In the genomic region with DNA sequence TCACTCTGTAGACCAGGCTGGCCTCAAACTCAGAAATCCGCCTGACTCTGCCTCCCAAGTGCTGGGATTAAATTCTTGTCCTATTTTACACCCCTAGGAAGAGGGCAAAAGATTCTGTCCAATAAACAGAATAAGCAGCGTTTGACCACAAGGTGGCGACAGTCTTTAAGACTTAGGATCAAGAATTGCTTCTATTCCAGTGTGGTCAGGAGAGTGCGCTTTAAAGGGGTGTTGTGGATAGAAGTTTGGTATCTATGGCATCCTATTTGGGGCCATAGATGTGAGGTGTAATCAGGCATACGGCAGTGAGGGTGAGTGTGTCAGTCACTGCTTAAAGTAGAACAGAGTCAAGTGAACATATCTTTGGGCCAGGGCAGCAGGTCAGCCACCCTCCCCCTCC, we compare ENCODE assay signal across 9 mouse cellular contexts. TPM values are rescaled to one million over a fixed set of nuclear protein-coding genes. Genes with fewer than 3 reads are reported as not detected.
A peak's percentile ranks its signal among the peaks of the same experiment; 100 is the strongest.
DNase-seq lines count a peak whose midpoint lies in the region; ATAC-seq and TF ChIP-seq lines count a peak whose summit lies in the region.
"Had no signal": no experiment of that assay in that cellular context is flagged by ENCODE, and none has a peak within 500 bp of the region (broad histone marks: within the 10 kb centered on the region; RNA-seq: fewer than 3 reads in every experiment).

No protein-coding gene starts in this region.

- no peaks in the 10 kb centered on the region for H3K27me3 ChIP-seq in lung, embryonic 14.5 days (ENCODE audit: insufficient read depth, low read length)
- H3K27me3 ChIP-seq: limb, embryonic 13.5 days had no signal

- DNase-seq in ES-E14 (ENCODE audit: low read depth, low spot score): peak; percentile 74
- peak; percentile 26 for DNase-seq in adrenal gland, adult 8-10 months
- DNase-seq in embryo, embryonic 11 days: peak; percentile 93
- DNase-seq in heart, postnatal 10 days: peak; percentile 80 to 90
- DNase-seq in kidney, postnatal 25 days: peak; percentile 63 to 93
- DNase-seq in lung, embryonic 14.5 days: peak; percentile 95
- peak; percentile 84 for DNase-seq in right cerebral cortex, adult 2 months (ENCODE audit: low spot score in 2 of 2)

- 22% methylated on average over 5 of the region's 5 CpGs for WGBS in lung, embryonic 14.5 days

- H3K9ac ChIP-seq in ES-E14 (ENCODE audit: insufficient read depth, low read depth, low read length, poor library complexity, severe bottlenecking): no peak overlapping the region
- no peak overlapping the region for H3K9ac ChIP-seq in lung, embryonic 14.5 days
- H3K9ac ChIP-seq: limb, embryonic 13.5 days had no signal

- no peak overlapping the region for H3K4me2 ChIP-seq in lung, embryonic 14.5 days
- H3K4me2 ChIP-seq: limb, embryonic 13.5 days had no signal

- H3K27ac ChIP-seq in ES-E14 (ENCODE audit: insufficient read depth, low read depth, low read length, poor library complexity, severe bottlenecking): no peak overlapping the region
- H3K27ac ChIP-seq in lung, embryonic 14.5 days (ENCODE audit: low read depth): no peak overlapping the region
- H3K27ac ChIP-seq: limb, embryonic 13.5 days had no signal

- no peaks in the 10 kb centered on the region for H3K9me3 ChIP-seq in ES-E14 (ENCODE audit: control insufficient read depth, insufficient read depth, low read depth, low read length)
- no peaks in the 10 kb centered on the region for H3K9me3 ChIP-seq in lung, embryonic 14.5 days (ENCODE audit: low read depth, low read length)
- H3K9me3 ChIP-seq: limb, embryonic 13.5 days had no signal

- in situ Hi-C loops in ES-E14 (cut with MboI; ENCODE audit: low sequenced_read_pairs in 2 of 2, unreplicated experiment in 2 of 2): loop anchor here in 1 of 2 experiments (25.0 kb wide), 1 partner anchor 279 kb away; no protein-coding TSS in a partner anchor

- intact Hi-C loops in heart, postnatal 10 days (cut with DNase I): loop anchor here (1.0 to 5.0 kb wide), 4 partner anchors 18 to 352 kb away; no protein-coding TSS in a partner anchor

- ATAC-seq in lung, embryonic 14.5 days (ENCODE audit: insufficient read depth): peak; percentile 28; the same call in 1 of the 2 replicates
- ATAC-seq in erythroid progenitor cell, adult 5-6 weeks (replicated peaks; ENCODE audit: low FRiP score, poor library complexity, severe bottlenecking): no peak

- H3K36me3 ChIP-seq in ES-E14 (ENCODE audit: control insufficient read depth, insufficient read depth, low read length, poor library complexity, severe bottlenecking): no peaks in the 10 kb centered on the region
- no peaks in the 10 kb centered on the region for H3K36me3 ChIP-seq in lung, embryonic 14.5 days (ENCODE audit: insufficient read depth)
- H3K36me3 ChIP-seq: limb, embryonic 13.5 days had no signal

- H3K4me1 ChIP-seq in ES-E14 (ENCODE audit: control insufficient read depth in 2 of 2, insufficient read depth in 2 of 2, low read length in 2 of 2, poor library complexity in 1 of 2): no peaks in the 10 kb centered on the region
- H3K4me1 ChIP-seq in lung, embryonic 14.5 days (ENCODE audit: insufficient read depth): no peaks in the 10 kb centered on the region
- H3K4me1 ChIP-seq: limb, embryonic 13.5 days had no signal

- peak; percentile 86 for TF ChIP-seq CTCF in lung, embryonic 14.5 days (IDR thresholded peaks at IDR 0.05; ENCODE audit: low read depth)

- no peak overlapping the region for H3K4me3 ChIP-seq in ES-E14 (ENCODE audit: insufficient read depth in 1 of 2, low read depth in 1 of 2, low read length in 2 of 2, poor library complexity in 1 of 2, severe bottlenecking in 1 of 2)
- H3K4me3 ChIP-seq in lung, embryonic 14.5 days (ENCODE audit: low read depth, low read length): no peak overlapping the region
- H3K4me3 ChIP-seq: limb, embryonic 13.5 days had no signal

TF ChIP-seq in ES-E14, 5 proteins besides CTCF, POLR2A, EP300 and RAD21:
- no peak for TF ChIP-seq ZNF384 (IDR thresholded peaks at IDR 0.05; ENCODE audit: low read depth, low read length)
- TF ChIP-seq ZC3H11A (IDR thresholded peaks at IDR 0.05; ENCODE audit: borderline replicate concordance, low read depth, low read length): peak; percentile 82
TF ChIP-seq in ES-E14: peak in this region for 1.

RNA-seq across cellular contexts. Expression of a gene that starts 9.5 kb away (rescaled TPM):
- total RNA-seq in ES-E14 (2012; rRNA removed): not detected in 2 replicates
- total RNA-seq in adrenal gland, adult 8-10 months (2022): not detected
- total RNA-seq in heart, postnatal 10 days (2021): not detected
- not detected in 2 replicates for polyA plus RNA-seq in lung, embryonic 14.5 days (2014; fragmentation: Nextera tagmentation; extraction: Ambion mirVana)
- not detected in 2 replicates for total RNA-seq in erythroid progenitor cell, adult 5-6 weeks (2015; ENCODE audit: low replicate concordance)
- total RNA-seq in erythroid progenitor cell, adult 5-6 weeks (2017; ENCODE audit: low replicate concordance): not detected in 2 replicates
- polyA plus RNA-seq: limb, embryonic 13.5 days had no signal

RNA-seq across cellular contexts. Expression of a gene that starts 33.6 kb away (rescaled TPM):
- total RNA-seq in ES-E14 (2012; rRNA removed): 5.5 and 7.4 TPM in 2 replicates
- total RNA-seq in adrenal gland, adult 8-10 months (2022): 10 to 100 TPM in 3 of 4 experiments, 1 to 10 TPM in 1; 10.0 to 12.2 (median 10.4) TPM
- 10 to 100 TPM; 19.8 to 21.9 TPM for total RNA-seq in heart, postnatal 10 days (2021)
- polyA plus RNA-seq in lung, embryonic 14.5 days (2014; fragmentation: Nextera tagmentation; extraction: Ambion mirVana): 11.9 and 12.0 TPM in 2 replicates
- 0.84 and 2.2 TPM in 2 replicates for total RNA-seq in erythroid progenitor cell, adult 5-6 weeks (2015; ENCODE audit: low replicate concordance)
- total RNA-seq in erythroid progenitor cell, adult 5-6 weeks (2017; ENCODE audit: low replicate concordance): 2.8 and 5.4 TPM in 2 replicates

Comparison
In these comparisons a context has a peak if more than half of its experiments do, and no peak if none do; other contexts are left out.
1. DNase-seq: peak in every context shown above with its lines; median percentile 95 in lung, embryonic 14.5 days; 93 in embryo, embryonic 11 days; 85 in heart, postnatal 10 days; 84 in right cerebral cortex, adult 2 months; 78 in kidney, postnatal 25 days; 74 in ES-E14; 26 in adrenal gland, adult 8-10 months.